Mouse (Mus musculus) lung, embryonic 14.5 days (tissue): ENCODE data around the gene Rab5c. TPM values are rescaled to one million over a fixed set of nuclear protein-coding genes. Genes with fewer than 3 reads are reported as not detected.

Source experiments
- ATAC-seq: fragments of 200-750 bp; cut with Nextera tagmentation; 2 replicates; pipeline ENCODE4 v1.8.0; 2017; ENCODE audit warnings: mild to moderate bottlenecking, moderate TSS enrichment, moderate library complexity; ENCODE audit not compliant: insufficient read depth
- DNase-seq: peaks from one replicate; pipeline ENCODE4 v3.0.0-alpha.2; 2015
- H3K27ac ChIP-seq: fragments of 300-500 bp; sonication (generic); 2 replicates; pipeline ENCODE4 v1.5.1; 2014; ENCODE audit warnings: low read depth, mild to moderate bottlenecking, moderate library complexity
- H3K27me3 ChIP-seq: fragments of 300-500 bp; sonication (generic); 2 replicates; pipeline ENCODE4 v1.6.1; 2014; ENCODE audit warnings: low read length, control low read depth; ENCODE audit not compliant: insufficient read depth
- H3K36me3 ChIP-seq: fragments of 300-500 bp; sonication (generic); 2 replicates; pipeline ENCODE4 v1.6.1; 2014; ENCODE audit warnings: control low read depth; ENCODE audit not compliant: insufficient read depth
- H3K4me1 ChIP-seq: fragments of 300-500 bp; sonication (generic); 2 replicates; pipeline ENCODE4 v1.6.1; 2014; ENCODE audit warnings: antibody characterized with exemption, control low read depth; ENCODE audit not compliant: insufficient read depth
- H3K4me2 ChIP-seq: fragments of 300-500 bp; sonication (generic); 2 replicates; pipeline ENCODE4 v1.6.1; 2014; ENCODE audit warnings: mild to moderate bottlenecking
- H3K4me3 ChIP-seq: fragments of 300-500 bp; sonication (generic); 2 replicates; pipeline ENCODE4 v1.5.1; 2014; ENCODE audit warnings: low read depth, low read length
- H3K9ac ChIP-seq: fragments of 300-500 bp; sonication (generic); 2 replicates; pipeline ENCODE4 v1.6.1; 2014
- H3K9me3 ChIP-seq: fragments of 300-500 bp; sonication (generic); 2 replicates; pipeline ENCODE4 v1.6.1; 2016; ENCODE audit warnings: low read depth, low read length, control low read depth
- CTCF ChIP-seq: IDR thresholded peaks from 2 replicates; pipeline ENCODE4 v1.5.1; 2016; ENCODE audit warnings: antibody characterized with exemption, low read depth
- WGBS: fragments of 180-500 bp; shearing (Covaris S2); extraction: QIAGEN DNeasy Blood & Tissue Kit; methylation state at CpG from one replicate; pipeline ENCODE4 v1.1.7; 2014; 5-methylcytosine and 5-hydroxymethylcytosine counted together
- polyA plus RNA-seq: library from polyadenylated mRNA; unstranded; fragments of >200 nt; fragmentation: Nextera tagmentation; extraction: Ambion mirVana; gene quantifications from 2 replicates; pipeline ENCODE4 v1.2.1, GENCODE M21; 2014

The Rab5c gene
- polyA plus RNA-seq, 1 experiment from 2014 or later = 49.9 TPM

- peak within 1 kb of the TSS; percentile 80 for H3K4me2 ChIP-seq
- H3K9me3 ChIP-seq = no peaks in the 10 kb centered on the region
- DNase-seq (peak; percentile 95), ATAC-seq (peak; percentile 89)
- H3K9ac ChIP-seq = peak within 1 kb of the TSS; percentile 95
- H3K36me3 ChIP-seq = peaks cover 55% of the 10 kb centered on the region
- peak within 1 kb of the TSS; percentile 84 for H3K27ac ChIP-seq
- WGBS = 2% methylated on average over 48 of the region's 48 CpGs
- H3K4me3 ChIP-seq = peak within 1 kb of the TSS; percentile 96
- TF ChIP-seq CTCF = no peak
- no peaks in the 10 kb centered on the region for H3K27me3 ChIP-seq
- peaks cover 19% of the 10 kb centered on the region for H3K4me1 ChIP-seq
These were observed 26.0 kb downstream of the Rab5c start, which contains the start of gene Kat2a for GRCm38 (mm10) chr11:100711783-100712615. Kat2a (minus strand) TSS chr11:100712465.

GRCm38 (mm10) chr11:100710977-100711376 lies 27.0 kb downstream of the Rab5c start:
- Histone ChIP-seq H3K27me3 (no peaks in the 10 kb centered on the region), H3K4me1 (peaks cover 19% of the 10 kb centered on the region), H3K27ac (no peak overlapping the region), H3K36me3 (peaks cover 55% of the 10 kb centered on the region), H3K9ac (no peak overlapping the region), H3K4me2 (peak overlapping the region; percentile 80), H3K4me3 (no peak overlapping the region), H3K9me3 (no peaks in the 10 kb centered on the region)
- ATAC-seq (no peak), DNase-seq (no peak)
- no peak for TF ChIP-seq CTCF
- WGBS = 72% methylated on average over 4 of the region's 4 CpGs

- Histone ChIP-seq H3K4me1 (peaks cover 19% of the 10 kb centered on the region), H3K9ac (no peak overlapping the region), H3K4me2 (no peak overlapping the region), H3K36me3 (peaks cover 55% of the 10 kb centered on the region), H3K9me3 (no peaks in the 10 kb centered on the region), H3K27me3 (no peaks in the 10 kb centered on the region), H3K4me3 (no peak overlapping the region), H3K27ac (no peak overlapping the region)
- ATAC-seq (no peak), DNase-seq (no peak)
- no peak for TF ChIP-seq CTCF
- WGBS = 81% methylated on average over 15 of the region's 15 CpGs
These were observed 27.5 kb downstream of the Rab5c start for GRCm38 (mm10) chr11:100710528-100710927.

GRCm38 (mm10) chr11:100709201-100709810 lies 28.7 kb downstream of the Rab5c start:
- H3K27me3 ChIP-seq = no peaks in the 10 kb centered on the region
- H3K9me3 ChIP-seq = no peaks in the 10 kb centered on the region
- H3K4me2 ChIP-seq = no peak overlapping the region
- 90% methylated on average over 9 of the region's 9 CpGs for whole genome bisulfite sequencing
- H3K4me3 ChIP-seq = no peak overlapping the region
- no peak overlapping the region for H3K27ac ChIP-seq
- peaks cover 63% of the 10 kb centered on the region for H3K36me3 ChIP-seq
- ATAC-seq (no peak), DNase-seq (no peak)
- H3K4me1 ChIP-seq = peaks cover 18% of the 10 kb centered on the region
- TF ChIP-seq CTCF = no peak
- no peak overlapping the region for H3K9ac ChIP-seq

GRCm38 (mm10) chr11:100705095-100705747 lies 32.8 kb downstream of the Rab5c start:
- Histone ChIP-seq H3K9me3 (no peaks in the 10 kb centered on the region), H3K9ac (no peak overlapping the region), H3K4me2 (no peak overlapping the region), H3K36me3 (peaks cover 58% of the 10 kb centered on the region), H3K27ac (no peak overlapping the region), H3K4me3 (no peak overlapping the region), H3K4me1 (0 out of 2 replicates have a peak, but pooled peaks cover 2% of the 10 kb centered on the region), H3K27me3 (no peaks in the 10 kb centered on the region)
- ATAC-seq (no peak), DNase-seq (no peak)
- 90% methylated on average over 23 of the region's 23 CpGs for WGBS
- no peak for TF ChIP-seq CTCF

GRCm38 (mm10) chr11:100703851-100704531 lies 34.0 kb downstream of the Rab5c start, which contains the start of gene Dhx58:
Dhx58 (minus strand) TSS chr11:100704271.
- no peaks in the 10 kb centered on the region for H3K27me3 ChIP-seq
- 0 out of 2 replicates have a peak, but pooled peaks cover 2% of the 10 kb centered on the region for H3K4me1 ChIP-seq
- ATAC-seq (no peak), DNase-seq (peak; percentile 13)
- H3K36me3 ChIP-seq = peaks cover 47% of the 10 kb centered on the region
- TF ChIP-seq CTCF = no peak
- no peak within 1 kb of the TSS for H3K9ac ChIP-seq
- 60% methylated on average over 7 of the region's 7 CpGs for WGBS
- H3K4me2 ChIP-seq = peak within 1 kb of the TSS; percentile 4; the same call in 1 of the 2 replicates
- H3K9me3 ChIP-seq = no peaks in the 10 kb centered on the region
- no peak within 1 kb of the TSS for H3K27ac ChIP-seq
- no peak within 1 kb of the TSS; the same call in 1 of the 2 replicates for H3K4me3 ChIP-seq
